Mouse (Mus musculus): ENCODE results near the gene Nqo1.

Nqo1 gene

GRCm38 (mm10) chr8:107404057-107404456 is 1.1 kb upstream of the Nqo1 start:
- DNase-seq, result no peak

- no peak for DNase-seq
Observed at GRCm38 (mm10) chr8:107401866-107402265, 1.1 kb downstream of the Nqo1 start.

- no peak for DNase-seq
Observed at GRCm38 (mm10) chr8:107399495-107399894, 3.5 kb downstream of the Nqo1 start.

GRCm38 (mm10) chr8:107397665-107398064 is 5.3 kb downstream of the Nqo1 start:
- no peak for DNase-seq

- no peak for DNase-seq
Observed at GRCm38 (mm10) chr8:107396106-107396670, 6.8 kb downstream of the Nqo1 start.

- no peak for DNase-seq
Observed at GRCm38 (mm10) chr8:107395397-107395796, 7.6 kb downstream of the Nqo1 start.

- DNase-seq, result no peak
Observed at GRCm38 (mm10) chr8:107391136-107391516, 11.9 kb downstream of the Nqo1 start.

- no peak for DNase-seq
Observed at GRCm38 (mm10) chr8:107390476-107391135, 12.4 kb downstream of the Nqo1 start.

GRCm38 (mm10) chr8:107389557-107389956 is 13.4 kb downstream of the Nqo1 start:
- no peak for DNase-seq

GRCm38 (mm10) chr8:107387861-107388260 is 15.1 kb downstream of the Nqo1 start:
- DNase-seq, result peak; percentile 52

GRCm38 (mm10) chr8:107386642-107387041 is 16.4 kb downstream of the Nqo1 start:
- no peak for DNase-seq

GRCm38 (mm10) chr8:107386171-107386570 is 16.8 kb downstream of the Nqo1 start:
- DNase-seq, result no peak

GRCm38 (mm10) chr8:107385063-107385462 is 17.9 kb downstream of the Nqo1 start:
- no peak for DNase-seq

- DNase-seq, result no peak
Observed at GRCm38 (mm10) chr8:107384651-107385050, 18.4 kb downstream of the Nqo1 start.

- no peak for DNase-seq
Observed at GRCm38 (mm10) chr8:107382898-107383297, 20.1 kb downstream of the Nqo1 start.

GRCm38 (mm10) chr8:107381666-107382065 is 21.3 kb downstream of the Nqo1 start:
- no peak for DNase-seq

GRCm38 (mm10) chr8:107380734-107381133 is 22.3 kb downstream of the Nqo1 start:
- DNase-seq, result no peak

GRCm38 (mm10) chr8:107377346-107377745 is 25.7 kb downstream of the Nqo1 start:
- no peak for DNase-seq

GRCm38 (mm10) chr8:107370311-107370710 is 32.7 kb downstream of the Nqo1 start:
- no peak for DNase-seq
